Mouse (Mus musculus) limb, embryonic 12.5 days (tissue): ENCODE data around the gene Mfsd12. TPM values are rescaled to one million over a fixed set of nuclear protein-coding genes. Genes with fewer than 3 reads are reported as not detected.

Experiments
- ATAC-seq: fragments of 200-750 bp; cut with Nextera tagmentation; 2 replicates; pipeline ENCODE4 v1.8.0; 2017; ENCODE audit warnings: low read depth, moderate TSS enrichment; ENCODE audit not compliant: insufficient number of reproducible peaks, insufficient read depth, low FRiP score, low TSS enrichment
- H3K27ac ChIP-seq: fragments of 300-500 bp; sonication (generic); 2 replicates; pipeline ENCODE4 v1.5.1; 2016; ENCODE audit warnings: mild to moderate bottlenecking, moderate library complexity
- H3K27me3 ChIP-seq: fragments of 300-500 bp; sonication (generic); 2 replicates; pipeline ENCODE4 v1.6.1; 2016; ENCODE audit warnings: mild to moderate bottlenecking, moderate library complexity
- H3K36me3 ChIP-seq: fragments of 300-500 bp; sonication (generic); 2 replicates; pipeline ENCODE4 v1.6.1; 2016; ENCODE audit warnings: mild to moderate bottlenecking, moderate library complexity
- H3K4me1 ChIP-seq: fragments of 300-500 bp; sonication (generic); replicated peaks from 2 replicates; pipeline ENCODE4 v1.6.1; 2016
- H3K4me2 ChIP-seq: fragments of 300-500 bp; sonication (generic); 2 replicates; pipeline ENCODE4 v1.6.1; 2016; ENCODE audit warnings: mild to moderate bottlenecking, moderate library complexity
- H3K4me3 ChIP-seq: fragments of 300-500 bp; sonication (generic); replicated peaks from 2 replicates; pipeline ENCODE4 v1.5.1; 2016; ENCODE audit warnings: mild to moderate bottlenecking
- H3K9ac ChIP-seq: fragments of 300-500 bp; sonication (generic); replicated peaks from 2 replicates; pipeline ENCODE4 v1.6.1; 2016; ENCODE audit warnings: mild to moderate bottlenecking, moderate library complexity
- H3K9me3 ChIP-seq: fragments of 300-500 bp; sonication (generic); 2 replicates; pipeline ENCODE4 v1.6.1; 2016; ENCODE audit warnings: mild to moderate bottlenecking, moderate library complexity
- WGBS: fragments of 180-500 bp; shearing (Covaris S2); methylation state at CpG from one replicate; pipeline ENCODE4 v1.1.7; 2016; 5-methylcytosine and 5-hydroxymethylcytosine counted together
- polyA plus RNA-seq: library from polyadenylated mRNA; unstranded; fragments of >200 nt; fragmentation: Nextera tagmentation; extraction: Ambion mirVana; gene quantifications from 2 replicates; pipeline ENCODE4 v1.2.1, GENCODE M21; 2016

Gene Mfsd12
- 12.5 and 13.3 TPM in 2 replicates for polyA plus RNA-seq

DNA sequence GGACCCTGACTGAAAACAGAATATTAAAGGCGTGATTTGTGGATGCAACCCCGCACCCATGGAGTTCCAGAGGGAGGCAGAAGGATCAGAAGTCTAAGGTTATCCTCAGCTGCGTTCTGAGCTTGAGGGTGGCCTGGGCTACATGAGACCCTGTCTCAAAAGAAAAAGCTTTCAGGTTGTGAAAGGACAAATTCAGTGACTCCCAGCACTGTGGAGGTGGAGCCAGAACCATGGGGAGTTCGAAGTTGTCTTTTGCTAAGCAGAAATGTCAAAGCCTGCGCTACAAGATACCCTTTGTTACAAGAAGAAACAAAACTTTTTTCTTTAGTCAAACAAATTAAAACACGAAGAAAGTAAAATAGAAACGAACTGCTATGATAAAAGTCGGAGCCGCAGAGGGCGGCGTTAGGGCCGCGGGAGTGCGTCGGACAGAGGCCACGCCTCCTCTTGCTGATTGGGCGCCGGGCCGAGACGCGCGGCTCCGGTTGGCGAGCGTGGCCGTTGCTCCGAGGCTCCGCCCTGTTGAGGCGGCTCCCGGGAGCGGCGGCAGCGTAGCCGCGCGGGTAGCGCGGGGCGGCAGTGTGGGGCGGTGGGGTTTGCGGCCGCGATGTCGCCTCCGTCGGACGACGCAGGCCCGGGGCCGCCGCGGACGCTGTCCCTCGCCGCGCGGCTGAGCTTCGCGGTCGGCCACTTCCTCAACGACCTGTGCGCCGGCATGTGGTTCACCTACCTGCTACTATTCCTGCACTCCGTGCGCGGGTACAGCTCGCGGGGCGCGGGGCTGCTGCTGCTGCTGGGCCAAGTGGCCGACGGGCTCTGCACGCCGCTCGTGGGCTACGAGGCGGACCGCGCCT, at the start of gene Mfsd12:
TSS of gene Mfsd12 (plus strand) at position 501 of the 854 bp plus-strand sequence.
- Histone ChIP-seq H3K4me3 (peak within 1 kb of the TSS; percentile 75), H3K9ac (peak within 1 kb of the TSS; percentile 78), H3K4me2 (peak within 1 kb of the TSS; percentile 94), H3K4me1 (peaks cover 42% of the 10 kb centered on the region), H3K27ac (no peak within 1 kb of the TSS), H3K27me3 (peaks cover 18% of the 10 kb centered on the region; the same call in 1 of the 2 replicates), H3K9me3 (no peaks in the 10 kb centered on the region), H3K36me3 (peaks cover 6% of the 10 kb centered on the region; the same call in 1 of the 2 replicates)
- ATAC-seq, result peak; percentile 73
- 2% methylated on average over 79 of the region's 79 CpGs for WGBS

- no peaks in the 10 kb centered on the region for H3K27me3 ChIP-seq
- no peaks in the 10 kb centered on the region for H3K9me3 ChIP-seq
- 87% methylated on average over 5 of the region's 5 CpGs for WGBS
- no peak overlapping the region for H3K4me3 ChIP-seq
- 0 out of 2 replicates have a peak, but pooled peaks cover 5% of the 10 kb centered on the region for H3K4me1 ChIP-seq
- ATAC-seq, result no peak
- no peak overlapping the region for H3K9ac ChIP-seq
- no peak overlapping the region for H3K4me2 ChIP-seq
- H3K27ac ChIP-seq, result no peak overlapping the region
- H3K36me3 ChIP-seq, result peaks cover 97% of the 10 kb centered on the region
Measured at GRCm38 (mm10) chr10:81309571-81309970, 47.7 kb upstream of the Mfsd12 start.

- H3K4me3 ChIP-seq, result no peak overlapping the region
- H3K27me3 ChIP-seq, result peaks cover 4% of the 10 kb centered on the region; the same call in 1 of the 2 replicates
- ATAC-seq, result no peak
- no peaks in the 10 kb centered on the region for H3K9me3 ChIP-seq
- H3K4me2 ChIP-seq, result no peak overlapping the region
- 97% methylated on average over 13 of the region's 13 CpGs for WGBS
- peaks cover 96% of the 10 kb centered on the region for H3K36me3 ChIP-seq
- peaks cover 22% of the 10 kb centered on the region for H3K4me1 ChIP-seq
- H3K9ac ChIP-seq, result no peak overlapping the region
- no peak overlapping the region for H3K27ac ChIP-seq
Measured at GRCm38 (mm10) chr10:81313581-81313980, 43.7 kb upstream of the Mfsd12 start.

GRCm38 (mm10) chr10:81314201-81314600, 43.1 kb upstream of the Mfsd12 start:
- no peak overlapping the region for H3K9ac ChIP-seq
- H3K27ac ChIP-seq, result no peak overlapping the region
- no peak overlapping the region for H3K4me3 ChIP-seq
- H3K4me2 ChIP-seq, result no peak overlapping the region
- ATAC-seq, result no peak
- H3K4me1 ChIP-seq, result peaks cover 28% of the 10 kb centered on the region
- WGBS, result 79% methylated on average over 7 of the region's 7 CpGs
- H3K36me3 ChIP-seq, result peaks cover 94% of the 10 kb centered on the region
- peaks cover 4% of the 10 kb centered on the region; the same call in 1 of the 2 replicates for H3K27me3 ChIP-seq
- no peaks in the 10 kb centered on the region for H3K9me3 ChIP-seq

DNA sequence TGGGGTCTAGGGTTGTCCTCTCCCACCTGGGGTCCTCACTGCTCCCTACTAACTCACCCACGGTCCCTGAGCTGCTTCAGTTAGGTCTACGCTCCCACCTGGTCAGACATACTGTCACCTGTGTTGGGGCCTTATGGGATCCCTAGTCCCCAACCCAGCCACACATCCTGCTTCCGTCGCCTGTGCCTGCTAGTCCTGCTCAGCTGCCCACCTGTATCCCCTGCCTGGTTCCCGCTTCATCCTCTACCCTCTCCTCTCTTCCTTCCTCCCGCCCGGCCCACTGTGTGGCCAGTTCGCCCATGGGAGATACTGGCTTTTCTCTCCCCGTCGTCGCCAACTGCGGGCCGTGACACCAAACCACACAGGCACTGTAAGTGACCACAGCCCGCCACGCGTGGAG, 41.7 kb upstream of the Mfsd12 start:
- Histone ChIP-seq H3K36me3 (peaks cover 80% of the 10 kb centered on the region), H3K4me2 (no peak overlapping the region), H3K9me3 (no peaks in the 10 kb centered on the region), H3K27ac (no peak overlapping the region), H3K9ac (no peak overlapping the region), H3K4me3 (no peak overlapping the region), H3K27me3 (peaks cover 4% of the 10 kb centered on the region; the same call in 1 of the 2 replicates), H3K4me1 (peaks cover 35% of the 10 kb centered on the region)
- ATAC-seq, result no peak
- WGBS, result 94% methylated on average over 16 of the region's 16 CpGs

GRCm38 (mm10) chr10:81316338-81317060, 40.8 kb upstream of the Mfsd12 start:
- Histone ChIP-seq H3K9me3 (no peaks in the 10 kb centered on the region), H3K4me1 (peaks cover 35% of the 10 kb centered on the region), H3K4me3 (peak overlapping the region; percentile 16; the same call in 1 of the 2 replicates), H3K4me2 (peak overlapping the region; percentile 47), H3K9ac (peak overlapping the region; percentile 51; the same call in 1 of the 2 replicates), H3K27ac (0 out of 2 replicates have a peak overlapping the region, but pooled peaks have one; percentile 53), H3K36me3 (peaks cover 71% of the 10 kb centered on the region), H3K27me3 (peaks cover 4% of the 10 kb centered on the region; the same call in 1 of the 2 replicates)
- 47% methylated on average over 16 of the region's 16 CpGs for WGBS
- no peak for ATAC-seq

- Histone ChIP-seq H3K4me3 (peak overlapping the region; percentile 16; the same call in 1 of the 2 replicates), H3K27ac (peak overlapping the region; percentile 53; the same call in 1 of the 2 replicates), H3K4me2 (peak overlapping the region; percentile 47), H3K27me3 (peaks cover 4% of the 10 kb centered on the region; the same call in 1 of the 2 replicates), H3K4me1 (peaks cover 43% of the 10 kb centered on the region), H3K9ac (peak overlapping the region; percentile 51), H3K9me3 (no peaks in the 10 kb centered on the region), H3K36me3 (peaks cover 65% of the 10 kb centered on the region)
- ATAC-seq, result no peak
- WGBS, result 13% methylated on average over 20 of the region's 20 CpGs
Measured at GRCm38 (mm10) chr10:81317273-81317672, 40.0 kb upstream of the Mfsd12 start.

DNA sequence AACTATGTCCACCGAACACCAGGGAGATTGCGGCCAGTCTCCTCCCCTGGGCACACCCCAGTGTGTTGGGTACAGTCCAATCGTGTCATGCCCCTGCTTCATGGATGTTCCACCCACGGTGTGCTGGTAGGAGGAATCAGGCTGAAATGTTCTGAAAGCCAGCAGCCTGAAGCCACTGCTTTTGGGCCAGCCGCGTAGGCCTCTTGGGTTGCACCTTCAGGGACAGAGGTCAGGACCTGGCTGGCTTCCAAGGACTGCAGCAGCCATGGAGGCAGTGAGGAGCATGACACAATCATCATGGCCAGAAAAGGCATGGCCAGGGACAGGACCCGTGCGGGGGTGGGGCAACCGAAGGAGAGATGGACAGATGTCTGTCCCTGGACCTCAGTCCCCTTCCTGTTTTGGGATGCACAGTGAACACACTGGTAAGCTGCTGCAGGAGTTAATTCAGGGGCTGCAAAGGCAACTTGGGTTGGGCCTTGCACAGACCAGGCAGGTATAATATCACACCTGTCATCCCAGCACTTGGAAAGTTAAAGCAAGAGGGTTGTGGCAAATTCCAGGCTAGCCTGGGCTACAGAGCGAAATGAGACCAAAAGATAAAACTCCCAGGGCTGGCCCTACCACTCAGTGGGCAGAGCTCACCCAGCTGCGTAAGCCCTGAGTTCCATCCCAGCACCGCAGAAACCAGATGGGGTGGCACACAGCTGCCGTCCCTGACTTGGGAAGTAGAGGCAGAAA, 38.5 kb upstream of the Mfsd12 start:
- Histone ChIP-seq H3K4me2 (peak overlapping the region; percentile 87), H3K36me3 (peaks cover 65% of the 10 kb centered on the region), H3K27me3 (peaks cover 4% of the 10 kb centered on the region; the same call in 1 of the 2 replicates), H3K27ac (peak overlapping the region; percentile 86), H3K9me3 (no peaks in the 10 kb centered on the region), H3K4me1 (peaks cover 50% of the 10 kb centered on the region), H3K9ac (peak overlapping the region; percentile 57; the same call in 1 of the 2 replicates), H3K4me3 (peak overlapping the region; percentile 98)
- 92% methylated on average over 13 of the region's 13 CpGs for WGBS
- ATAC-seq, result no peak

DNA sequence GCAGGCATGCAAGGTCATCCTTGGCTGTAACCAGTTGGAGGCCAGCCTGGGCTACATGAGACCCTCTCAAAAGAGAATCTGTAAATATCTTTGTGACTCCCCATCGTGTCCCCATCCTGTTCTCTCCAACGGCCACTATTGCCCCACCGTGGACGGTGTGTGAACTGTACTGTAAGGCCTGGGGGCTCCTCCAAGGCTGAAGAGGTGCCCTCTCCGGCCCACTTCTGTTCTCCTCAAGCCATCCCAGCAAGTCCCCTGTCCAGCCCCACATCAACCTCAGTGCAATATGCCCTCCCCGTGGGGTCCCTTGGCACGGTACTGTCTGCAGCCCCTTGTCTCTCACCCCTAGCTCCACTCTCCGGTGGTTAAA, 38.0 kb upstream of the Mfsd12 start:
- Histone ChIP-seq H3K27me3 (peaks cover 4% of the 10 kb centered on the region; the same call in 1 of the 2 replicates), H3K4me1 (peaks cover 50% of the 10 kb centered on the region), H3K27ac (peak overlapping the region; percentile 86), H3K4me2 (peak overlapping the region; percentile 87), H3K9ac (peak overlapping the region; percentile 57), H3K36me3 (peaks cover 65% of the 10 kb centered on the region), H3K4me3 (peak overlapping the region; percentile 98), H3K9me3 (no peaks in the 10 kb centered on the region)
- WGBS, result 42% methylated on average over 8 of the region's 8 CpGs
- no peak for ATAC-seq

- H3K9ac ChIP-seq, result peak overlapping the region; percentile 57
- peak overlapping the region; percentile 86 for H3K27ac ChIP-seq
- ATAC-seq, result peak; percentile 26
- H3K27me3 ChIP-seq, result peaks cover 4% of the 10 kb centered on the region; the same call in 1 of the 2 replicates
- H3K36me3 ChIP-seq, result peaks cover 65% of the 10 kb centered on the region
- peak overlapping the region; percentile 87 for H3K4me2 ChIP-seq
- no peaks in the 10 kb centered on the region for H3K9me3 ChIP-seq
- under 1% methylated on average over 38 of the region's 38 CpGs for WGBS
- peaks cover 50% of the 10 kb centered on the region for H3K4me1 ChIP-seq
- H3K4me3 ChIP-seq, result peak overlapping the region; percentile 98
Measured at GRCm38 (mm10) chr10:81319741-81320549, 37.3 kb upstream of the Mfsd12 start.
